ENCODE assay signal across 8 mouse cellular contexts in genomic region chr19:57274286-57274685, GRCm38 (mm10). TPM values are rescaled to one million over a fixed set of nuclear protein-coding genes. Genes with fewer than 3 reads are reported as not detected.
A peak's percentile ranks its signal among the peaks of the same experiment; 100 is the strongest.
DNase-seq lines count a peak whose midpoint lies in the region; ATAC-seq and TF ChIP-seq lines count a peak whose summit lies in the region.

No protein-coding gene starts in this region.

- 55% methylated on average over 12 of the region's 12 CpGs for WGBS in heart, embryonic 13.5 days
- 42% methylated on average over 12 of the region's 12 CpGs for WGBS in kidney, postnatal 0 days

- TF ChIP-seq POLR2A in testis, adult 2 months (IDR thresholded peaks at IDR 0.05; ENCODE audit: control insufficient read depth, low read depth, low read length), result no peak

- peak overlapping the region; percentile 56 for H3K4me2 ChIP-seq in heart, embryonic 13.5 days
- H3K4me2 ChIP-seq in kidney, postnatal 0 days (ENCODE audit: low read length), result peak overlapping the region; percentile 48

- H3K27me3 ChIP-seq in heart, embryonic 13.5 days (replicated peaks), result no peaks in the 10 kb centered on the region
- H3K27me3 ChIP-seq in testis, adult 2 months (ENCODE audit: control insufficient read depth, insufficient read depth, low read length), result no peaks in the 10 kb centered on the region
- H3K27me3 ChIP-seq in kidney, postnatal 0 days (ENCODE audit: insufficient read depth, low read length), result no peaks in the 10 kb centered on the region

- ATAC-seq in heart, embryonic 13.5 days (ENCODE audit: extremely low read depth, insufficient number of reproducible peaks, low FRiP score, low TSS enrichment), result no peak
- ATAC-seq in kidney, postnatal 0 days (replicated peaks; ENCODE audit: low FRiP score, low read depth), result no peak

- H3K4me1 ChIP-seq in heart, embryonic 13.5 days, result peaks cover 65% of the 10 kb centered on the region
- peaks cover 18% of the 10 kb centered on the region for H3K4me1 ChIP-seq in testis, adult 2 months (ENCODE audit: control insufficient read depth, insufficient read depth, low read length)
- H3K4me1 ChIP-seq in kidney, postnatal 0 days (replicated peaks; ENCODE audit: insufficient read depth, low read length), result peaks cover 17% of the 10 kb centered on the region

- H3K9me3 ChIP-seq in heart, embryonic 13.5 days, result no peaks in the 10 kb centered on the region
- H3K9me3 ChIP-seq in kidney, postnatal 0 days (replicated peaks; ENCODE audit: low read length), result no peaks in the 10 kb centered on the region

- no peaks in the 10 kb centered on the region for H3K36me3 ChIP-seq in heart, embryonic 13.5 days
- no peaks in the 10 kb centered on the region for H3K36me3 ChIP-seq in testis, adult 2 months (ENCODE audit: control insufficient read depth, insufficient read depth, low read length)
- no peaks in the 10 kb centered on the region for H3K36me3 ChIP-seq in kidney, postnatal 0 days (ENCODE audit: insufficient read depth, low read length)

- peak overlapping the region; percentile 23 for H3K4me3 ChIP-seq in heart, embryonic 13.5 days
- H3K4me3 ChIP-seq in testis, adult 2 months (ENCODE audit: control insufficient read depth, low read depth, low read length), result peak overlapping the region; percentile 39
- H3K4me3 ChIP-seq in kidney, postnatal 0 days (replicated peaks; ENCODE audit: low read depth, low read length), result peak overlapping the region; percentile 16; the same call in 1 of the 2 replicates

- peak overlapping the region; percentile 59; the same call in 1 of the 2 replicates for H3K9ac ChIP-seq in heart, embryonic 13.5 days
- peak overlapping the region; percentile 32; the same call in 1 of the 2 replicates for H3K9ac ChIP-seq in kidney, postnatal 0 days (ENCODE audit: low read depth, low read length)

- no peak for TF ChIP-seq CTCF in testis, adult 2 months (IDR thresholded peaks at IDR 0.05; ENCODE audit: control insufficient read depth, insufficient read depth, insufficient replicate concordance, low read depth, low read length)
- no peak for TF ChIP-seq CTCF in kidney, postnatal 0 days (IDR thresholded peaks at IDR 0.05; ENCODE audit: low read depth)

- H3K27ac ChIP-seq in heart, embryonic 13.5 days (replicated peaks), result no peak overlapping the region
- no peak overlapping the region for H3K27ac ChIP-seq in testis, adult 2 months (ENCODE audit: control insufficient read depth, insufficient read depth, low read depth, low read length)
- peak overlapping the region; percentile 82 for H3K27ac ChIP-seq in kidney, postnatal 0 days

- no peak for DNase-seq in heart, adult 8-10 months (ENCODE audit: low spot score)
- no peak for DNase-seq in testis, postnatal 14 days (ENCODE audit: low spot score)
- DNase-seq in kidney, postnatal 0 days (ENCODE audit: low spot score), result no peak
- DNase-seq in urinary bladder, postnatal 36 days (ENCODE audit: low spot score in 2 of 2), result no peak
- DNase-seq in left cerebral cortex, adult 11 months (ENCODE audit: low spot score), result no peak
- DNase-seq in spleen, adult 12 weeks (ENCODE audit: low spot score), result no peak

RNA-seq across cellular contexts. Expression of gene Ablim1, which starts 40.4 kb away (rescaled TPM):
- polyA plus RNA-seq in heart, embryonic 13.5 days (2015; fragmentation: Nextera tagmentation; extraction: Ambion mirVana), result 35.7 and 38.5 TPM in 2 replicates
- 100 to 1,000 TPM; 450 to 472 (median 462) TPM for total RNA-seq in heart, adult 8-10 months (2022)
- polyA plus RNA-seq in testis, adult 2 months (2012; rRNA removed), result 3.0 and 4.1 TPM in 2 replicates
- 40.5 and 41.2 TPM in 2 replicates for polyA plus RNA-seq in kidney, postnatal 0 days (2015; fragmentation: Nextera tagmentation; extraction: Ambion mirVana)
